In the genomic region with DNA sequence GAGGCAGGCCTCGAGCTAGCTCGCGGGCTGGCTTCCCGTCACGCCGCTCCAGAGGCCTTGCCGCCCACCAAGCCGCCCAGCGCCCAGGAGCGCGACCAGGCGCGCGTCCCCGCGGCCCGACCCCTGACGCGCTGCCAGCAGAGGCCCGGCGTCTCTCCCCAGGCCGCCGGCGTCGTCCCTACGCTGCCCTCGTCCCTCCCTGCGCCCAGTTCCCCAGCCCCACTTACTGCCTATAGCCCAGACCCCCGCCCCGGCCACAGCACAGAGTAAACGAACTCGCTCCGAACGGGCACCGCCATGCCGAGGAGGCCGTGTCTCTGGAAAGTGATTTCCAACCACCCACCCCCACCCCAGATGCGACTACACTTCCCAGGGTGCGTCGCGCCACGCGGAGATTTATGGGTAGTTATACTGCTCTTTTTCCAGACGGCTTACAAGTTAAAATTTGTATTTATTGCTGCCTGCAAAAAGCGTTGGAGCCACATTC, we compare ENCODE assay signal across 8 mouse cellular contexts. TPM values are rescaled to one million over a fixed set of nuclear protein-coding genes. Genes with fewer than 3 reads are reported as not detected.
A peak's percentile ranks its signal among the peaks of the same experiment; 100 is the strongest.
DNase-seq lines count a peak whose midpoint lies in the region; ATAC-seq and TF ChIP-seq lines count a peak whose summit lies in the region.

TSS of gene Usp40 (minus strand) at position 341 of the 487 bp plus-strand sequence.

- H3K27ac ChIP-seq in forebrain, embryonic 10.5 days, result peak within 1 kb of the TSS; percentile 99
- H3K27ac ChIP-seq in heart, embryonic 15.5 days, result peak within 1 kb of the TSS; percentile 94
- no peak within 1 kb of the TSS; the same call in 1 of the 2 replicates for H3K27ac ChIP-seq in liver, embryonic 14.5 days
- peak within 1 kb of the TSS; percentile 75 for H3K27ac ChIP-seq in neural tube, embryonic 12.5 days

- H3K4me3 ChIP-seq in forebrain, embryonic 10.5 days, result peak within 1 kb of the TSS; percentile 84
- H3K4me3 ChIP-seq in heart, embryonic 15.5 days, result peak within 1 kb of the TSS; percentile 87
- peak within 1 kb of the TSS; percentile 81 for H3K4me3 ChIP-seq in liver, embryonic 14.5 days (ENCODE audit: insufficient read depth in 1 of 2, low read depth in 2 of 2, low read length in 2 of 2)
- peak within 1 kb of the TSS; percentile 67 for H3K4me3 ChIP-seq in neural tube, embryonic 12.5 days

- DNase-seq in c-Kit-negative CD71-positive TER-119-positive erythroid progenitor cells, embryonic 14.5 days (ENCODE audit: low read depth, low spot score), result peak; percentile 32
- peak; percentile 82 for DNase-seq in forebrain, embryonic 10.5 days (ENCODE audit: extremely low spot score, low spot score)
- DNase-seq in kidney, postnatal 25 days, result peak; percentile 83 to 87
- DNase-seq in liver, embryonic 14.5 days (ENCODE audit: low read depth in 3 of 3, low spot score in 3 of 3), result peak; percentile 41 to 53 (median 45)
- peak; percentile 82 for DNase-seq in telencephalon, adult 2 months (ENCODE audit: low read depth, low spot score)

- H3K4me1 ChIP-seq in forebrain, embryonic 10.5 days, result peaks cover 23% of the 10 kb centered on the region
- peaks cover 2% of the 10 kb centered on the region; the same call in 1 of the 2 replicates for H3K4me1 ChIP-seq in heart, embryonic 15.5 days (replicated peaks)
- peaks cover 0 to 4% of the 10 kb centered on the region in 2 experiments; a peak in 2 of 4 replicates for H3K4me1 ChIP-seq in liver, embryonic 14.5 days (replicated peaks; ENCODE audit: control insufficient read depth in 2 of 2, insufficient read depth in 2 of 2, low read length in 1 of 2)
- H3K4me1 ChIP-seq in neural tube, embryonic 12.5 days, result 0 out of 2 replicates have a peak, but pooled peaks cover 8% of the 10 kb centered on the region

- peak within 1 kb of the TSS; percentile 69 for H3K4me2 ChIP-seq in heart, embryonic 15.5 days
- peak within 1 kb of the TSS; percentile 72 for H3K4me2 ChIP-seq in liver, embryonic 14.5 days (ENCODE audit: low read depth)
- H3K4me2 ChIP-seq in neural tube, embryonic 12.5 days (replicated peaks), result peak within 1 kb of the TSS; percentile 56

- WGBS in forebrain, embryonic 10.5 days, result under 1% methylated on average over 45 of the region's 45 CpGs
- under 1% methylated on average over 45 of the region's 45 CpGs for WGBS in heart, embryonic 15.5 days
- under 1% methylated on average over 45 of the region's 45 CpGs for WGBS in liver, embryonic 14.5 days (ENCODE audit: insufficient replicate concordance)
- WGBS in neural tube, embryonic 12.5 days, result 1% methylated on average over 45 of the region's 45 CpGs

- no peaks in the 10 kb centered on the region for H3K27me3 ChIP-seq in forebrain, embryonic 10.5 days (ENCODE audit: poor library complexity, severe bottlenecking)
- no peaks in the 10 kb centered on the region for H3K27me3 ChIP-seq in heart, embryonic 15.5 days
- no peaks in the 10 kb centered on the region for H3K27me3 ChIP-seq in liver, embryonic 14.5 days (ENCODE audit: control insufficient read depth, insufficient read depth, low read length)
- no peaks in the 10 kb centered on the region for H3K27me3 ChIP-seq in neural tube, embryonic 12.5 days (replicated peaks)

- TF ChIP-seq CTCF in liver, embryonic 14.5 days (IDR thresholded peaks at IDR 0.05; ENCODE audit: low read depth), result no peak

- peak within 1 kb of the TSS; percentile 89 for H3K9ac ChIP-seq in heart, embryonic 15.5 days
- H3K9ac ChIP-seq in liver, embryonic 14.5 days (replicated peaks), result peak within 1 kb of the TSS; percentile 85
- H3K9ac ChIP-seq in neural tube, embryonic 12.5 days, result peak within 1 kb of the TSS; percentile 89

- peaks cover 27% of the 10 kb centered on the region for H3K36me3 ChIP-seq in forebrain, embryonic 10.5 days (replicated peaks)
- H3K36me3 ChIP-seq in heart, embryonic 15.5 days, result peaks cover 14% of the 10 kb centered on the region; the same call in 1 of the 2 replicates
- H3K36me3 ChIP-seq in liver, embryonic 14.5 days (replicated peaks; ENCODE audit: control insufficient read depth, insufficient read depth, low read depth), result no peaks in the 10 kb centered on the region
- H3K36me3 ChIP-seq in neural tube, embryonic 12.5 days, result no peaks in the 10 kb centered on the region

- ATAC-seq in CD4-positive, CD25-positive, alpha-beta regulatory T cell, adult 4 months, result peak; percentile 95
- ATAC-seq in heart, embryonic 15.5 days (replicated peaks; ENCODE audit: insufficient number of reproducible peaks, insufficient read depth, low FRiP score, low read depth), result peak; percentile 91
- ATAC-seq in liver, embryonic 14.5 days (ENCODE audit: insufficient read depth), result peak; percentile 83
- ATAC-seq in neural tube, embryonic 12.5 days (ENCODE audit: low FRiP score, low read depth), result peak; percentile 93

- H3K9me3 ChIP-seq in forebrain, embryonic 10.5 days, result no peaks in the 10 kb centered on the region
- no peaks in the 10 kb centered on the region for H3K9me3 ChIP-seq in heart, embryonic 15.5 days (replicated peaks)
- no peaks in the 10 kb centered on the region for H3K9me3 ChIP-seq in liver, embryonic 14.5 days (ENCODE audit: control insufficient read depth, low read length)
- H3K9me3 ChIP-seq in neural tube, embryonic 12.5 days, result no peaks in the 10 kb centered on the region

- no peak for TF ChIP-seq EP300 in liver, embryonic 14.5 days (IDR thresholded peaks at IDR 0.05; ENCODE audit: low read depth)

RNA-seq across cellular contexts. Expression of gene Usp40, which starts in this region (rescaled TPM):
- polyA plus RNA-seq in CD4-positive, CD25-positive, alpha-beta regulatory T cell, adult 4 months (2017; shearing (Covaris generic)), result 10 to 100 TPM; 24.5 to 28.5 TPM
- polyA plus RNA-seq in forebrain, embryonic 10.5 days (2016; fragmentation: Nextera tagmentation; extraction: Ambion mirVana), result 33.0 and 36.9 TPM in 2 replicates
- 27.7 and 29.1 TPM in 2 replicates for polyA plus RNA-seq in heart, embryonic 15.5 days (2015; fragmentation: Nextera tagmentation; extraction: Ambion mirVana)
- polyA plus RNA-seq in liver, embryonic 14.5 days (2012; rRNA removed), result 4.0 and 4.9 TPM in 2 replicates
- 4.5 and 5.3 TPM in 2 replicates for polyA plus RNA-seq in liver, embryonic 14.5 days (2014; fragmentation: Nextera tagmentation; extraction: Ambion mirVana)
- polyA plus RNA-seq in neural tube, embryonic 12.5 days (2016; fragmentation: Nextera tagmentation; extraction: Ambion mirVana), result 29.3 and 33.2 TPM in 2 replicates

Comparison
In these comparisons a context has a peak if more than half of its experiments do, and no peak if none do; other contexts are left out.
1. DNase-seq: peak in every context shown above with its lines; median percentile 85 in kidney, postnatal 25 days; 82 in forebrain, embryonic 10.5 days; 82 in telencephalon, adult 2 months; 45 in liver, embryonic 14.5 days; 32 in c-Kit-negative CD71-positive TER-119-positive erythroid progenitor cells, embryonic 14.5 days.